Mouse (Mus musculus) liver (tissue): Measurements from ENCODE around the gene Tmem88b.
"Not testable (repeated sequence)": the region's sequence is repeated elsewhere in the genome, so short reads cannot be mapped to it uniquely, and the experiment has no call there.

ENCODE experiments used
- DNase-seq: peaks from one replicate; pipeline ENCODE4 v3.0.0-alpha.2; 2020; ENCODE audit warnings: mixed read lengths

The Tmem88b gene

GRCm38 (mm10) chr4:155785819-155786218 lies at the start of gene Tmem88b:
Gene Tmem88b, minus strand, starts transcription at chr4:155785874.
- DNase-seq = no peak

DNA sequence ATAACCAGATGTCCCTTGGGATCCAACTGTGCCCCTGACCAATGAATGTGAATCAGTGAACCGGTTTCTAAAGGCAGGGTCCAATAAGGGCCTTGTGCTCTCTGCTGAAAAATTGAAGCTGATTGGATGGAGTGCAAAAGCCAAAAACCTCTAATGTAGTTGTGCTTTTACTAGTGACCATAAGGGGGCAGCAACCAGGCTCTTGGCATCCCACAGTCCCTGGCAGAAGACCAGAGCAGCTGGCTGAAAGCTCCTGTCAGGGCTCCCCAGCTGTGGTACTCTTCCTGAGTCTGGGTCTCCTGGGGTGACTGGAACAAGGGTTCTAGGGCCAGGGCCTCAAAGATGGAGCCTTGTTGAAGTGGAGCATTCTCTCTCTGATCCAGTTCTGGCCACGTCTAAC lies 48.2 kb upstream of the Tmem88b start:
- peak; percentile 73 for DNase-seq

- no peak for DNase-seq
These were observed 47.6 kb upstream of the Tmem88b start for GRCm38 (mm10) chr4:155833234-155833633.

DNA sequence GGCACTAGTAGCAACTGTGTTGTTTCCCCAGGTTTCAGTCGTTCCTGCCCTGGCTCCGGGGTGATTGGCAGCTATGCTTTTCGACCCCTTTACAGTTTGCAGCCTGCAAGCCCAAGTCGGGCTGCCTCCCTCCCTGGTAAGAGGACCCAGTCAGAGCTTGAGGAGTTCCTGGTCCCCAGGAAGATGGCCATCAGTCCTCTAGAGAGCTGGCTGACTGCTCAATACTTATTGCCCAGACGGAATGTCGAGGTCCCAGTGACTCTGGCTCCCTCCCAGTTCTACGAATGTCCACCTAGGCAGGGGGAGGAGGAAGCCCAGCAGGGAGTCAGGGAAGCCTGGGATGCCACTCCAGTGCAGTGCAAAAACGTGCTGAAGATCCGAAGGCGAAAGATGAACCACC lies 46.6 kb upstream of the Tmem88b start:
- no peak for DNase-seq

DNA sequence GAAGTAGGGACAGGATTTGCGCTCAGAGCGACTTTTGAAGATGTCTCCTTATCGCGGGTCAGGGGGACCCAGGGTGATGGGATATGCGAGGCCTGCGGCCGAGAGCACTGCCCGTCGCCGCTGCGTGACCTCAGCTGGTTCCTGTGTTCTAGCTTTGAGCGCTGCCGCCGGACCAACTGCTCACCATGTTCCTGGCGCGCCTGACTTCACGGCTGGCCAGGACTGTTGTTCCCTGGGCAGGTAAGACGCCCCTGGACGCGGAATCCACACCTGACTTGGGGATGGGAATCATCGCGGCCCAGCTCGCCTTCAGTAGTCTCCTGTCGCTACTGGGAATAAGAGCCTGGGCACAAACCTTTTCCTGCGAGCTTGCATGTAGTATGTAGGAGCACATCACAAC lies 46.2 kb upstream of the Tmem88b start:
- peak; percentile 44 for DNase-seq

GRCm38 (mm10) chr4:155831205-155831766 lies 45.6 kb upstream of the Tmem88b start, which contains the start of gene Aurkaip1:
Gene Aurkaip1, plus strand, starts transcription at chr4:155831272.
- peak; percentile 97 for DNase-seq

- no peak for DNase-seq
These were observed 44.9 kb upstream of the Tmem88b start for GRCm38 (mm10) chr4:155830596-155830995.

- DNase-seq = no peak
These were observed 44.2 kb upstream of the Tmem88b start for GRCm38 (mm10) chr4:155829866-155830265.

DNA sequence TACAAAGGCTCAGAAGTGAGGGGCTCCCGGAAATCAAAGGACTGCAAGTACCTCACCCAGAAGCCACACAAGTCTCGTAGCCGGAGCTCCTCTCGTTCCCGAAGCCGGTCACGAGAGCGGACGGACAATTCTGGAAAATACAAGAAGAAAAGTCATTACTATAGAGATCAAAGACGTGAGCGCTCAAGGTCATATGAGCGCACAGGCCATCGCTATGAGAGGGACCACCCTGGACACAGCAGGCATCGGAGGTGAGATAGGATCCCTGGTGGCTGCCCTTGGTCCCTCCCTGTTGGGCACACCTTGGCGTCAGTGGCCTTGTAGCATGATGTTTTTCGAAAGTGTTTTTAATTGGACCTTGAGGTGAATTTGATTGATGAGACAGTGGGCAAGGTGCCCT lies 37.8 kb upstream of the Tmem88b start:
- DNase-seq = no peak

- peak; percentile 25 for DNase-seq
These were observed 35.4 kb upstream of the Tmem88b start for GRCm38 (mm10) chr4:155821025-155821424.

DNA sequence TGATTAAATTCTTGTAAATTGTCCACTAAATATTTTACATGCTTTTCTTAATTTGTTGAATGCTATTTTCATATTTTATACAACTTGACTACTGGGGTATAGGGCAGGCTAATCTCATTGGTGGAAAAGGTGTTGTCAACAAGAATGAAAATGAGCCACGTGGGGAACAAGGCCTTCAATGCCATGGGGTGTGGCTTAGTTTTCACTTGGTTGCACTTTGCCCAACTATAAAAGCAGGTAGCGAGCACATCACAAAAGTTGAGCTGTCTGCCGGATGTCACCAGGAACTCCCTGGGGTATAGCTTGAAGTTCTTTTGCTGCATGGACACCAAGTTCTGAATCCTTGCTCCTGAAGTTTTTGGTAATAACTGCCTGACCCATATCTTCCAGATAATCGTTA lies 31.9 kb upstream of the Tmem88b start:
- DNase-seq = no peak

DNA sequence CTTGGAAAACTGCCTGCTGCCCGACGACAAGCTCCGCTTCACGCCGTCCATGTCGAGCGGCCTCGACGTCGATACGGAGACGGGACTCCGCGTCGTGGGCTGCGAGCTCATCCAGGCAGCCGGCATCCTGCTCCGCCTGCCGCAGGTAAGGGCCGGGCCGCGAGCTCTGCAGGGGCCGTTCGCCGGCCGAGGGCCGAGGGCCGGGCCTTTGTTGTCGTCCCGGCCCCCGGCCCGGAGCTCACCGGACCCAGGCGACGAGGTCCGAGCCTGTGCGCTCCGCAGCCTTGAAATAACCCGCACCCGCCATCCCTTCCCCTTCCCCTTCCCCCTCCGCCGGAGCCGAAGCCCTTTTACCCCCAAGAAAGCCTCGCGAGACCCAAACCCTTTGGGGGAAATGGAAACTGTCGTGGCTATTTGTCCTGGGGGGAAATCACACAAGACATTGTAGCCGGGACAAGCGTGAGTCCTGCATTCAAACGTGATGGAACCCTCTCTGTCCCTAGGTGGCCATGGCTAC lies 27.0 kb upstream of the Tmem88b start:
- DNase-seq = peak; percentile 28

GRCm38 (mm10) chr4:155811929-155812664 lies 26.4 kb upstream of the Tmem88b start, which contains the start of gene Ccnl2:
Gene Ccnl2, plus strand, starts transcription at chr4:155812489.
- DNase-seq = peak; percentile 99

DNA sequence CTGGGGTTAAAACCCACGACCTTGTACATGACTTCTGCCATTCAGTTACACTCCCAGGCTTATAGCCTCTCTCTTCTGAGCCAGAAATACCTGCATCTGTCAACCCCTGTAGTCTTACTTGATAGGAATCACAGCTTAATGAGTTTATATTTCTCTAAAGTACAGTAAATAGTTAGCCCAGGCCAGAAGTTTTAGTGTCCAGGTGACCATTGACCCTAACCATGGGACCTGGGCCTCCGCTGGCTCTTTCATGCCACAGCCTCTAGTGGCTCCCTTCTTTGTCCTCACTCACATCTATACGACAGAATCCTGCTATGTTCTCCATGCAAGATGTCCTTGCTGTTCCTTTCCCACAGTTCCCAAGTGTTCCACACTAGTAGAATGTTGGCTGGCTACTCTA lies 22.2 kb upstream of the Tmem88b start:
- no peak for DNase-seq

DNA sequence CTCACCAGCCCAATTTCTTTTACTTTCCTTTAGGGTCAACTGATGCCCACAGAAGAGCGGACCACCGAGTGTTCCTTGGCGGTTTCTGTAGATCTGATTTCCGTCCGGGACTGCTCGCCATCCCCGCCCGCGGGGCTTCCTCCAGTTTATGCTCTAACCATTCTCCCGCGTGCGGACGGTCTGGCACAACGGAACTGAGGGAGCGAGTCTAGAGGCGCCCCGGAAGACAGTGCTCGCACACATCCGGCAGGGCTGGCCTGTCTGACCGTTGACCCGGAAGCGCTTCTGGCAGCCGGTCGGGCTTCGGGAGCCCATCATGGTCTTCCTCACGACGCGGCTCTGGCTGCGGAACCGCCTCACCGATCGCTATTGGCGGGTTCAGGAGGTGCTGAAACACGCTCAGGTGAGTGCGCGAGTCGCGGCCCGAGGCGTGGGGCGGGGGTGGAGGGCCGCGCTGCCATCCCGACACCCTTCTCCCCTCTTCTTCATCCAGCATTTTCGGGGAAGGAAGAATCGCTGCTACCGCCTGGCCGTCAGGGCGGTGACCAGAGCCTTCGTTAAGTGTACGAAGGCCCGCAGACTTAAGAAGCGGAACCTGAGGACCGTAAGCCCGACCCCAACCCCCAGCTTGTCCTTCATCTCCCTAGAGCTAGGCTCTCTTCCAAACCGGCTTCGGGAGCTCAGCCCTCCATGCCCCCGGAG lies 17.8 kb upstream of the Tmem88b start:
- DNase-seq = peak; percentile 95

GRCm38 (mm10) chr4:155802741-155803339 lies 17.2 kb upstream of the Tmem88b start, which contains the start of gene Mrpl20:
Gene Mrpl20, plus strand, starts transcription at chr4:155802878.
- DNase-seq = peak; percentile 48

DNA sequence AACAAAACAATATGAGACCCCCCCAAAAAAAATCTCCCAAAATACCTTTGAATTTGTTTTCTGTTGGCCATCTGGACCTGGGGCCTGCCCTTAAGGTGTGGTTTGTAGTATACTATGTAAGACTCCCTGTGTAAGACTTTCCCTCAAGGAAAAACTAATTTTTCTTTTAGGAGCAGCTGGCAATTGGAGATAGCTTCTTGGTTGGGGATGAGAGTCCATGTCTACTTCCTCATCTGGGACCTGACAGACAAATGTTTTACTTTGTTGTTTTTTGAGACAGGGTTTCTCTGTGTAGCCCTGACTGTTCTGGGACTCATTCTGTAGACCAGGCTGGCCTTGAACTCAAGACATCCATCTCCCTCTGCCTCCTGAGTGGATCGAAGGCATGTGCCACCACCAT lies 16.4 kb upstream of the Tmem88b start:
- DNase-seq = no peak

DNA sequence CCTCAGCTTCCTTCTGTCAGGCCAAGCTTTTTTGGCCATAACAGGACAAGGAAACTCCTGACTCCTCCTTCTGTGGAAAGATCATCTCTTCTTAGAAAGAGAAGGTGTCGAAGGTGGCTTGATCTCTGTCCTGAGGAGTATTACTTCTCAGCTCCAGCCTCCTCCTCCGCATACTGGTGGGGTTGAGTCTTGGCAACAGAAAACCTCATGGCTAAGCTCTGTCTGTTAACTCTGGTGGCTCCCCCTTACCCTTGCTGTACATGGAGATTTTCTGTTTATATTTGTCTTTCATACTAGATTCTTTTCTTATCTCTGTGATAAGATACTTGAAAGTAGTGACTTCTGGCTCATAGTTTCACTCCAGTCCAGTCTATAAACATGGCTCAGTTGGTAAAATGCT lies 8.1 kb upstream of the Tmem88b start:
- no peak for DNase-seq

- DNase-seq = no peak
These were observed 5.7 kb upstream of the Tmem88b start for GRCm38 (mm10) chr4:155791240-155791933.

DNA sequence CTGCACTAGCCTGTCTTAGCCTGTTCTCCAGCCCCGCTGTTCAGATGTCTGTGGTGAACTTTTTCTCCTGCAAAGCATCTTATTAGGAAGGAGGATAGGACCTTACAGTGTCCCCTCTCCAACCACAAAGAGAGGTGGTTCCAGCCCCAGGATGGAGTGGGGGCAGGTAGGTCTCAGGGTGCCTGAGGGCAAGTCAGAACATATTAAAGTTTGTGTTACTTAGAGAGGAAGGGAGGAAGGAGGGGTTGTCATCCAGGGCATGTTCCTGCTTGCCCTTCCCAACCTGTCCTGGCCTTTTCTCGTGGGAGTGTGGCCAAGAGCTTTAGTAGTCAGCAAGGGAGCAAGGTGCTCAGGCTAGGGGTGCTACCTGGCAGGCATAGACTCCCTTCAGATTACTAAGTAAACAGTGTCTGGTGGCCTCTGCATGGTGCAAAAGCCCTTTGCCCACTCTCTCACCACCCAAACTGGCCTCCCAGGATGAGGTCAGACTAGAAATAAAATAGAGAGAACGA lies 5.0 kb upstream of the Tmem88b start:
- no peak for DNase-seq

DNA sequence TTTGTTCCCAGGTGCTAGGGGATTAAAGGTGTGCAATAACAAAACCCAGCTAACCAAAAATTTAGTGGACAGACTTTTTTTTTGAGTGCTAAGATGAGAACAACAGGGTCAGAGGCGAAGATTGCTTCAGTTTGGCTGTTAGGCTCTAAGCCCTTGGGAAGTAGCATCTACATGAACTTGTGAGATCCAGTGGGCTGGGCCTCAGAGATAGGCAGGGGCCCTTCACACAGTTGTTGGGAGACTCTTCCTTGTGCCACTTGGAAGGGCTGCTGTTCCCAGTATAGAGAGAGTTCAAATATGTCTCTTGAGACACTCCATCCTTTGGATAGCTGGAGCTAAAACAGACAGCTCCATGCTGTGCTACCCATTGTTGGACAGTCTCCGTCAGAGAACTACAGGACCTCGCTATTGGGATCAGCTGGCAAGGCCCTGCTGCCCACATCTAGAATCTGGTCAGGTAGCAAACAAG lies 4.4 kb upstream of the Tmem88b start, which contains the start of gene Ankrd65:
Gene Ankrd65 (plus strand): TSS at position 419 of the 469 bp plus-strand sequence.
- no peak for DNase-seq

DNA sequence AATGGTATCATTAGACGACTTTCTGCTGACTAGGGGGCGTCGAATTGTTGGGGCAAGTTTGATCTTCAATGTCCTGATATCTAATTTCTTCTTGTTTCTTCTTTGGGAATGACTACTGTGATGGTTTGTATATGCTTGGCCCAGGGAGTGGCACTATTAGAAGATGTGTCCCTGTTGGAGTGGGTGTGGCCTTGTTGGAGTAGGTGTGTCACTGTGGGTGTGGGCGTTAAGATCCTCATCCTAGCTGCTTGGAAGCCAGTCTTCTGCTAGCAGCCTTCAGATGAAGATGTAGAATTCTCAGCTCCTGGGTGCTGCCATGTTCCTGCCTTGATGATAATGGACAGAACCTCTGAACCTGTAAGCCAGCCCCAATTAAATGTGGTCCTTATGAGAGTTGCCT lies 3.2 kb upstream of the Tmem88b start:
- DNase-seq = not testable (repeated sequence)
